Mouse (Mus musculus) A20 (cell line): Measurements from ENCODE around the gene Gm13769.
"Not testable (repeated sequence)": the region's sequence is repeated elsewhere in the genome, so short reads cannot be mapped to it uniquely, and the experiment has no call there.

ENCODE experiments used
- DNase-seq: peaks from one replicate; pipeline ENCODE4 v3.0.0-alpha.2; 2011; ENCODE audit warnings: low read depth, low spot score

Gm13769 gene

GRCm38 (mm10) chr2:90321900-90322299, at the start of gene Gm13769:
Gene Gm13769, plus strand, starts transcription at chr2:90322200.
- not testable (repeated sequence) for DNase-seq

- no peak for DNase-seq
These were observed 29.3 kb upstream of the Gm13769 start, which contains the start of gene Olfr1272 for GRCm38 (mm10) chr2:90292741-90293140. Gene Olfr1272, minus strand, starts transcription at chr2:90292841.

GRCm38 (mm10) chr2:90346694-90347093, 24.7 kb downstream of the Gm13769 start:
- not testable (repeated sequence) for DNase-seq

GRCm38 (mm10) chr2:90351047-90351446, 29.0 kb downstream of the Gm13769 start:
- DNase-seq: not testable (repeated sequence)

- not testable (repeated sequence) for DNase-seq
These were observed 29.5 kb downstream of the Gm13769 start for GRCm38 (mm10) chr2:90351540-90351939.

GRCm38 (mm10) chr2:90359229-90359628, 37.2 kb downstream of the Gm13769 start:
- DNase-seq: not testable (repeated sequence)

GRCm38 (mm10) chr2:90360199-90360598, 38.2 kb downstream of the Gm13769 start:
- not testable (repeated sequence) for DNase-seq
